Mouse (Mus musculus) retina, postnatal 7 days (tissue): ENCODE results near the gene 2610028H24Rik.

Experiments
- DNase-seq: peaks from one replicate; pipeline ENCODE4 v3.0.0-alpha.2; 2012; ENCODE audit warnings: low read depth, low spot score

Gene 2610028H24Rik

DNA sequence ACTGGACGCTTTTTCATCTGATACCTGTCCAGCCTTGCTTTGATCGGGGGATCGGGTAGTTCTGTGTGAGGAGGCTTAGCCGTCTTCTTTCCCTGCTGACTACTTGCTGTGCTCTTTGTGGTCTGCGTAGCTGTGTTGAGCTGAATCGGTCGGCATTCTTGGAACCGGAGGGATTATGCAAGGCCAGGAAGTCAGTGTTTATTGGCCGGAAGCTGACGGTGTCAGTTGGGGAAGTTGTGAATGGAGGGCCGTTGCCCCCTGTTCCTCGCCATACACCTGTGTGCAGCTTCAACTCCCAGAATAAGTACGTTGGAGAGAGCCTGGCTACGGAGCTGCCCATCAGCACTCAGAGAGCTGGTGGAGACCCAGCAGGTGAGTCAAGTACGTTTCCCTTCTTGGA is 40.3 kb downstream of the 2610028H24Rik start:
- no peak for DNase-seq

DNA sequence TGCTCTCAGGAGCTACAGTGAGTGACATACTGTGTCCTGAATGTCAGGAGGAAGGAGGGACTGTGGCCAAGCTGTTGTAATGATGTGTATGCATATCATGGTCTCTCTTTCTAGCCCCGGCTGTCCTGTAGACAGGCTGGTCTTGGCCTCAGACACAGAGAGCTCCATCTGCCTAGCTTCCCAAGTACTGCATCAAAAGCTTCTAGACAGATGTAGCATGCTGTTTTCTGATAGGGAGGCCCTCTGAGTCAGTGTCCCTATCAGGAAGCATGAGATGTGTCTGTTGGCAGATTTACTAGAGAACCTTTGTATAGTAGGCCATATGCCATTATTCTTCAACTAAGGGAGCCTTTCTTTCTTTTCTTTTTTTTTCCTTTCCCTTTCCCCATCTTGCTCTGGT is 44.6 kb downstream of the 2610028H24Rik start:
- no peak for DNase-seq

DNA sequence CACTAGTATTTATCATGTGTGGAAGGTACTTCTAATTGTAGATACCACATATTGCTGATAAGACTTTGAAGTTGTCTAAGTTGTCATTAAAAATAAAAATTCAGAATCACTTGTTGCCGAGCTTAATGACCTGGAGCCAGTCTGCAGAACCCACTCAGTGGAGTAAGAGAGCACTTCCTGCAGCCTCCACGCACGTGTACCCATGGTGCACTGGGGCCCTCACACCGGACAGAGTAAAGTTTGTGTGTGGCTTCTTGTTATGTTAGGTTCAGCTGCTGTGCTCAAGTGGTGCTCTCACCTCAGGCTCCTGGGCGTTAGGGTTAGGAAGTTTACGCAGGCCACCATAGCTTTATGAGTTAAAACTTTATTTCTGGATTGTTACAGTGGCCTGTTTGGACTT is 46.6 kb downstream of the 2610028H24Rik start:
- no peak for DNase-seq

DNA sequence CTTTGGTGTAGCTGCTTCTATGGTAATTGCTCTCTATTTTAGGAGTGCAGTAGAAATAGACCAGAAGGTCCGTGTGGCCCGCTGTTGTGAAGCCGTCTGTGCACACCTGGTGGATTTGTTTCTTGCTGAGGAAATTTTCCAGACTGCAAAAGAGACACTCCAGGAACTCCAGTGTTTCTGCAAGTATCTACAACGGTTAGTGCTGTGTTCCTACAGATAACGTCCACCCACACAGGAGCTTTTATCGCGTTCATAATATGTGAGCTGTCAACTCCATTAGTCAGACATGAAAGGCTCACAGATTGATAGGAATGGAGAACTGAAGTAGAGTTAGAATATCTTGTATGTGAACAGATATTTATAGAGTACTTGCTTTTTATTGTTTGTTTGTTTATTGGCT is 47.5 kb downstream of the 2610028H24Rik start:
- no peak for DNase-seq

DNA sequence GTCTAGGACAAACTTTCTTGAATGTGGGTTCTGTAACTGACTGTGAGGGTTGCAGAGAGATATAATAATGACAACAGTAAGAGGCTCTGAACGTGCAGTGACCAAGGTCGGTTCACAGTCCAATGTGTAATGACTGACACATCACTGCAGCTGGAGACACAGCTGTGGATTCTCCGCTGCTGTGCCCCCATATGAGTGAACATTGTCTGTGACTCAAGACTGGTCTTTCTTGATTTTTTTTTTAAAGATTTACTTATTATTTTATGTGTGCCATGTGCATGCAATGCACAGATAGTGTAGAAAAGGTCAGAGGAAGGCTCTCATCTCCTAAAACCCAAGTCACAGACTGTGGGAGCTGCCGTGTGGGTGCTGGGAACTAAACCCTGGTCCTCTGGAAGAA is 48.6 kb downstream of the 2610028H24Rik start:
- no peak for DNase-seq

DNA sequence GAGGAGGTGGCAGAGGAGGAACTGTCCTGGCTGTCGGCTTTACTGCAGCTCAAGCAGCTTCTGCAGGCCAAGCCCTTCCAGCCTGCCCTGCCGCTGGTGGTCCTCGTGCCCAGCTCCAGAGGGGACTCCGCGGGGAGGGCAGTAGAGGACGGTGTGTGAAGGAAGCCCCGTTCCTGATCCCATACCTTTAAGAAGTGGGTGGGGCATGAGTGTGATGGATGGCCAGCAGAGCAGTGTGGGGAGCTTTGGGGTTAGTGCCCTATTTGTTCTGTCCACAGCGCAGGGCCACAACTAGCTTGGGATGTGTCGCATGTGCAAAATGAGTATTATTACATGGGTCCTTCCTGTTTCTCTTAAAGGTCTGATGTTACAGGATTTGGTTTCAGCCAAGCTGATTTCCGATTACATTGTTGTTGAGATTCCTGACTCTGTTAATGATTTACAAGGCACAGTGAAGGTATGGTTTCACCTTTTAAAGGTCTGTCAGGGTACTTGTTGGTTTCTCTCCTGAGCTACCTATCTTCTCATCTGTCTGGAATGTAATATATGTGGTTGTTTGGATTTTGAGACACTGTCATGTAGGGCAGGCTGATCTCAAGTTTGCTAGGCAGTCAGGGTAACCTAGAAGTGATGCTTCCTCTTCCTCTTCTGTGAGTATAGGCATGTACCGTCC is 55.5 kb downstream of the 2610028H24Rik start:
- no peak for DNase-seq

DNA sequence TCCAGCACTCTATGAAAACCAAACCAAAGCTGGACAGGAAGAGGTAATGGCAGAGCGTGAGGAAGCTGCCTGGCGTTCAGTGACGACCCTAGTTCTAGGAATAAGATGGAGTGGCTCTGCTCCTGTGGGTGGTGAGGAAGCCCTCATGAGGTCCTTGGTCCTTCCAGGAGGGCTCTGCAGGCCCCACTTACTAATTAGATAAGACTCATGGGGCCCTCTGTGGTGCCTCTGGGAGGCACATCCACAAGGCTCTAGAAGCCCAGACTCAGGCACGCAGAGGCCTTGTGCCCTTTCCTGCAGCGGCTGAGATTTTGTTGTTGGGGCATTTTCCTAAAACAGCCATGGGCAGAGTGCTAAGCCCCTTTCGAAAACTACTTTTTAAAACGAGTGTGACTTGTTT is 57.0 kb downstream of the 2610028H24Rik start:
- no peak for DNase-seq
